Mouse (Mus musculus) ZHBTc4 (cell line): ENCODE results near the gene Zfp423.

ENCODE experiments used
- DNase-seq: peaks from one replicate; pipeline ENCODE4 v3.0.0-alpha.2; 2011; ENCODE audit warnings: low read depth, low spot score

Gene Zfp423

GRCm38 (mm10) chr8:87959320-87959920, at the start of gene Zfp423:
Zfp423 (minus strand) TSS chr8:87959595.
- peak; percentile 57 for DNase-seq

- DNase-seq: no peak
These were observed 47.4 kb upstream of the Zfp423 start for GRCm38 (mm10) chr8:88006811-88007210.

GRCm38 (mm10) chr8:87984778-87985177, 25.4 kb upstream of the Zfp423 start:
- DNase-seq: peak; percentile 33

- DNase-seq: no peak
These were observed 24.6 kb upstream of the Zfp423 start for GRCm38 (mm10) chr8:87984032-87984431.

- peak; percentile 70 for DNase-seq
These were observed 23.5 kb upstream of the Zfp423 start for GRCm38 (mm10) chr8:87982936-87983335.

- no peak for DNase-seq
These were observed 16.0 kb upstream of the Zfp423 start for GRCm38 (mm10) chr8:87975466-87975809.

- peak; percentile 84 for DNase-seq
These were observed 15.5 kb upstream of the Zfp423 start for GRCm38 (mm10) chr8:87974759-87975465.

- no peak for DNase-seq
These were observed 14.8 kb upstream of the Zfp423 start for GRCm38 (mm10) chr8:87974122-87974758.

- DNase-seq: peak; percentile 53
These were observed 8.6 kb upstream of the Zfp423 start for GRCm38 (mm10) chr8:87967866-87968620.

- DNase-seq: peak; percentile 39
These were observed 7.8 kb upstream of the Zfp423 start for GRCm38 (mm10) chr8:87967057-87967820.

GRCm38 (mm10) chr8:87962514-87963225, 3.3 kb upstream of the Zfp423 start:
- DNase-seq: peak; percentile 57

GRCm38 (mm10) chr8:87961680-87962513, 2.5 kb upstream of the Zfp423 start:
- peak; percentile 56 for DNase-seq

- peak; percentile 83 for DNase-seq
These were observed 1.7 kb upstream of the Zfp423 start for GRCm38 (mm10) chr8:87961108-87961507.

- peak; percentile 76 for DNase-seq
These were observed 810 bp upstream of the Zfp423 start for GRCm38 (mm10) chr8:87960061-87960749.

- peak; percentile 75 for DNase-seq
These were observed 710 bp downstream of the Zfp423 start for GRCm38 (mm10) chr8:87958451-87959319.

- DNase-seq: peak; percentile 62
These were observed 1.4 kb downstream of the Zfp423 start for GRCm38 (mm10) chr8:87957871-87958450.

- no peak for DNase-seq
These were observed 3.4 kb downstream of the Zfp423 start for GRCm38 (mm10) chr8:87956001-87956400.

GRCm38 (mm10) chr8:87953473-87953872, 5.9 kb downstream of the Zfp423 start:
- no peak for DNase-seq
